Mouse (Mus musculus): Measurements from ENCODE around the gene Tmem42. TPM values are rescaled to one million over a fixed set of nuclear protein-coding genes. Genes with fewer than 3 reads are reported as not detected.

Gene Tmem42
- total and polyA plus RNA-seq, 3 experiments: 12.2 to 15.3 (median 12.9) TPM

DNA sequence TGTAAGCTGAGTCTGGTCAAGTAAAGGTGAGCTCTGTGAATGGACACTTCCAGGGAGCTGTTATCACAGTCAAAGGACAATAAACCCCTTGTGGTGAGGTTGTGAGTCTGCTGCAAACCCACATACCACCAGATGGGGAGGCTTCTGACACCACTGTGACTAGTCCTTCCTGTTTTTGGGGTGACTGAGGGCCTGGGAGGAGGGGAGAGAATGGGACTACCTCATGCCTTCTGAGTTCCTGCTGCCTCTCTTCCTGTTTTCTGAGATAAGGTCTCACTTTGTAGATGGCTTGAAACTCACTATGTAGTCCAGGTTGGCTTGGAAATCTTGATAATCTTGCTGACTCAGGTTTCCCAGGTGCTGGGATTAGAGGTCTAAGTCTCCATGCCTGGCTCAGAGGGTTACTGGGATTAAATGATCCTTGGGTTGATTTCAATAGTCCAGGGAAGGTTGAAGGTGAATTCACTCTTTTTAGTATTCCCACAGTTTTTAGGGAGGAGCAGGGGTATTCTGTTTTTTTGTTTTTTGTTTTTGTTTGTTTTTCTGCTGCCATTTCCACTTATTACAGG, 37.7 kb downstream of the Tmem42 start:
- H3K4me1 ChIP-seq (ENCODE audit: control insufficient read depth, insufficient read depth, low read length): no peaks in the 10 kb centered on the region
- H3K27me3 ChIP-seq (ENCODE audit: control insufficient read depth, insufficient read depth, low read length): no peaks in the 10 kb centered on the region
- intact Hi-C loops (cut with DNase I): no loop called here
- no peaks in the 10 kb centered on the region for H3K79me2 ChIP-seq (replicated peaks; ENCODE audit: control insufficient read depth, insufficient read depth, low read length)
- H3K4me3 ChIP-seq: no peak overlapping the region
- no peak overlapping the region for H3K27ac ChIP-seq
- H3K36me3 ChIP-seq (ENCODE audit: control insufficient read depth, insufficient read depth, low read length): no peaks in the 10 kb centered on the region
- H3K9ac ChIP-seq (ENCODE audit: low read depth, low read length): no peak overlapping the region
- DNase-seq: no peak
- TF ChIP-seq POLR2A (IDR thresholded peaks at IDR 0.05; ENCODE audit: insufficient read depth, low read depth, low read length) (no peak), EP300 (IDR thresholded peaks at IDR 0.05; ENCODE audit: insufficient read depth, low read depth, low read length) (no peak), CTCF (IDR thresholded peaks at IDR 0.05) (no peak)

GRCm38 (mm10) chr9:123060172-123060571, 39.0 kb downstream of the Tmem42 start:
- Histone ChIP-seq H3K4me1 (ENCODE audit: control insufficient read depth, insufficient read depth, low read length) (no peaks in the 10 kb centered on the region), H3K79me2 (replicated peaks; ENCODE audit: control insufficient read depth, insufficient read depth, low read length) (no peaks in the 10 kb centered on the region), H3K27me3 (ENCODE audit: control insufficient read depth, insufficient read depth, low read length) (no peaks in the 10 kb centered on the region), H3K27ac (no peak overlapping the region), H3K9ac (ENCODE audit: low read depth, low read length) (no peak overlapping the region), H3K4me3 (no peak overlapping the region), H3K36me3 (ENCODE audit: control insufficient read depth, insufficient read depth, low read length) (no peaks in the 10 kb centered on the region)
- no peak for DNase-seq
- intact Hi-C loops (cut with DNase I): no loop called here
- 79% methylated on average over 3 of the region's 3 CpGs for WGBS
- TF ChIP-seq POLR2A (IDR thresholded peaks at IDR 0.05; ENCODE audit: insufficient read depth, low read depth, low read length): no peak
- TF ChIP-seq CTCF (IDR thresholded peaks at IDR 0.05): no peak
- TF ChIP-seq EP300 (IDR thresholded peaks at IDR 0.05; ENCODE audit: insufficient read depth, low read depth, low read length): no peak

Other genes starting within 250 kb of the Tmem42 start
- gene Tcaim, start 215.8 kb upstream of the Tmem42 start, total RNA-seq (2021): 10 to 100 TPM; 46.9 to 56.5 TPM
- 20.4 and 33.4 TPM in 2 replicates for gene Tcaim, start 215.8 kb upstream of the Tmem42 start, polyA plus RNA-seq (2012; rRNA removed)
- gene Gm35549, start 177.3 kb upstream of the Tmem42 start, total RNA-seq (2021): not detected
- gene Gm35549, start 177.3 kb upstream of the Tmem42 start, polyA plus RNA-seq (2012; rRNA removed): not detected in 2 replicates
- gene Zfp445, start 155.3 kb upstream of the Tmem42 start, total RNA-seq (2021): 100 to 1,000 TPM in 1 of 2 experiments, 10 to 100 TPM in 1; 64.6 to 100 TPM
- 31.1 and 79.7 TPM in 2 replicates for gene Zfp445, start 155.3 kb upstream of the Tmem42 start, polyA plus RNA-seq (2012; rRNA removed)
- 1 to 10 TPM; 4.7 to 5.9 TPM for gene Zkscan7, start 135.6 kb upstream of the Tmem42 start, total RNA-seq (2021)
- gene Zkscan7, start 135.6 kb upstream of the Tmem42 start, polyA plus RNA-seq (2012; rRNA removed): 2.6 and 4.1 TPM in 2 replicates
- 1 to 10 TPM; 1.7 to 2.1 TPM for gene Zfp105, start 98.3 kb upstream of the Tmem42 start, total RNA-seq (2021)
- gene Zfp105, start 98.3 kb upstream of the Tmem42 start, polyA plus RNA-seq (2012; rRNA removed): 0.86 and 0.91 TPM in 2 replicates
- 10 to 100 TPM; 16.1 to 18.9 TPM for gene 1110059G10Rik, start 70.3 kb upstream of the Tmem42 start, total RNA-seq (2021)
- gene 1110059G10Rik, start 70.3 kb upstream of the Tmem42 start, polyA plus RNA-seq (2012; rRNA removed): 3.0 and 5.3 TPM in 2 replicates
- under 1 TPM; 0.13 to 0.34 TPM for gene Kif15, start 70.3 kb upstream of the Tmem42 start, total RNA-seq (2021)
- 0.21 and 1.3 TPM in 2 replicates for gene Kif15, start 70.3 kb upstream of the Tmem42 start, polyA plus RNA-seq (2012; rRNA removed)
- gene Tgm4, start 13.4 kb downstream of the Tmem42 start, total RNA-seq (2021): not detected
- 0.23 TPM in 1 of 2 replicates, not detected in the other for gene Tgm4, start 13.4 kb downstream of the Tmem42 start, polyA plus RNA-seq (2012; rRNA removed)
- gene Zdhhc3, start 91.9 kb downstream of the Tmem42 start, total RNA-seq (2021): 10 to 100 TPM; 36.7 to 42.8 TPM
- 57.8 and 66.2 TPM in 2 replicates for gene Zdhhc3, start 91.9 kb downstream of the Tmem42 start, polyA plus RNA-seq (2012; rRNA removed)
- gene Exosc7, start 91.9 kb downstream of the Tmem42 start, total RNA-seq (2021): 10 to 100 TPM; 26.7 to 27.9 TPM
- gene Exosc7, start 91.9 kb downstream of the Tmem42 start, polyA plus RNA-seq (2012; rRNA removed): 19.8 and 34.5 TPM in 2 replicates
- 10 to 100 TPM; 47.0 to 71.1 TPM for gene Clec3b, start 129.6 kb downstream of the Tmem42 start, total RNA-seq (2021)
- gene Clec3b, start 129.6 kb downstream of the Tmem42 start, polyA plus RNA-seq (2012; rRNA removed): 60.6 and 62.3 TPM in 2 replicates
- under 1 TPM; 0.10 to 0.11 TPM for gene Cdcp1, start 194.7 kb downstream of the Tmem42 start, total RNA-seq (2021)
- 0.50 and 0.78 TPM in 2 replicates for gene Cdcp1, start 194.7 kb downstream of the Tmem42 start, polyA plus RNA-seq (2012; rRNA removed)
- 1 to 10 TPM; 4.5 to 5.5 TPM for gene Tmem158, start 239.4 kb downstream of the Tmem42 start, total RNA-seq (2021)
- gene Tmem158, start 239.4 kb downstream of the Tmem42 start, polyA plus RNA-seq (2012; rRNA removed): 0.94 and 2.1 TPM in 2 replicates

All from heart, adult 2 months (tissue).